Comparison of ENCODE assay signal across 12 mouse cellular contexts in genomic region chr5:27357630-27358029, GRCm38 (mm10).
"Had no signal": no experiment of that assay in that cellular context is flagged by ENCODE, and none has a peak within 500 bp of the region (broad histone marks: within the 10 kb centered on the region; RNA-seq: fewer than 3 reads in every experiment).

No protein-coding gene starts in this region.

- DNase-seq: lung, embryonic 14.5 days; lung, postnatal 10 days; lung, postnatal 4 days; midbrain, embryonic 14.5 days; retina, postnatal 1 day; right cerebral cortex, adult 18-20 months; right cerebral cortex, postnatal 25 days; right cerebral cortex, postnatal 4 days; spleen, adult 18-20 months; thymus, adult 18-20 months; thymus, postnatal 14 days; thymus, postnatal 36 days had no signal
